Mouse (Mus musculus) lung, postnatal 14 days (tissue): ENCODE data around the gene Atf6.
A peak's percentile ranks its signal among the peaks of the same experiment; 100 is the strongest.

ENCODE experiments used
- DNase-seq: peaks from one replicate; pipeline ENCODE4 v3.0.0; 2021

Gene Atf6

DNA sequence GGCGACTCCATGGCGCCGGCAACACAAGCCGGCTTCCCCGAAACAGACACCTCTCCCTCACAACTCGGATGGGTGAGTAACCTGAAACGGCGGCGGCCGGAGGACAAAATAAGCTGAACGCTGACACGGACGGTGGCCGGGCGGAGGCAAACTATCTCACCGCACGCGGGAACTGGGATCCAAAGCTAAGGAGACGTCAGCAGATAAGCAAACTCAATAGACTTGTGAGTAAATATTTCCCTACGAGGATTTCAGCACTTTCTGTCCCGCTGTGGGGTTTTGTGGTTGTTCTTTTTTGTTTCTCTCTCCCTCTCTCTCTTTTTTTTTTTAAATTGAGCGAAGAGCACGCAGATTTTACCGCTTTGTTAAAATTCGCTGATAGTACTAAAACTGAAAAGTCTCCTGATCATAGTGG, at the start of gene Atf6:
TSS of gene Atf6 (minus strand) at position 81 of the 415 bp plus-strand sequence.
- DNase-seq, result peak; percentile 95

DNA sequence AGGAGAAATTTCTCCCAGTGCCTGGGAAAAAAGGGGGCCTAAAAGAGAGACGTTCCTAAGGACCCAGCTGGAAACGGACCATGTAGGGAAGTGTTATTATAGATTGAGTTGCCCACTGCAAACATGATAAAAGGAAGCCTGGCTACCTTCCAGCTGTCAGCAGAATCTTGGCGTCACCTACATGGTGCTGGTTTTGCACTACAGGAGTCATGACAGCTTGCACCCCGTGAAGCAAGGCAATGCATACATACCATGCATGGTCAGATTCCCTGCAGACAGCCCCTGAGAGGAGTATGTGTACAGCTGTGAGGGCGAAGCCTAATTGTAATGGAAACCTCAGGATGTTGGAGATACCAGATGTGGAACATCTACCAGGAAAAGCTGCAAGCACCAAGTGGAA, 48.1 kb upstream of the Atf6 start:
- no peak for DNase-seq

DNA sequence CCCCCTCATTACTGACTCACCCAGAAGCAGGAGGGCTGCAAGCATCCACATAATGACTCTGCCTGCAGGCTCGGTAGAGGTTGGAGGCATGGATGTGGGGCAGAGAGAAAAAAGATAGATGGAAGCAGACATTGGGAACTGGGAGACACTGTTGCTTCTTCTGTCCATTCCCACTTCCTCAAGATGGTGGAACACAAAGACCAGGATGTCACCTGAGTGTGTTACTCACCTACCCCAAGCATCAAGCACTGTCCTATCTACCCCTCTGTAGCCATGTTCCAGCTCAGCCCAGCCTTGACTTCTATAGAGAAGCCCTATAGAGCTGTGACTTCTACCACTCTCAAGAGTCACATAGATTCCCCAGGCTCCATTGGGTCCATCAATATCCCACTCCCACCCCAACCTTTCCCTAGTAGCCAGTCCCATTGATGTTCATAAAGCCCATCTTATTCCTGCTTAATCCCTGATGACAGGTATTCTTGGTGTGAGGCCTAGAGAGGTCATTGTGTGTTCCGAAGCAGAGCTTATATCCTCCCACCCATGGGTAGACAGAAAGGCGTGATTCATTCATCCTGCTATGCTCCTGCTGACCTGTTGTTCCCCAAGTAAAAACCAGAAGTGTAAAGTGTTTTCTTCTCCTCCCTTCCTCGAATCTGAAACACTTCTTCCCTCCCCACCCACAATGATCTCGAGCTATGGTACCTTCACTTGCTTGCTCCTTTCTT, 45.5 kb upstream of the Atf6 start, which contains the start of gene Fcrlb:
TSS of gene Fcrlb (minus strand) at position 51 of the 725 bp plus-strand sequence.
- DNase-seq, result no peak

DNA sequence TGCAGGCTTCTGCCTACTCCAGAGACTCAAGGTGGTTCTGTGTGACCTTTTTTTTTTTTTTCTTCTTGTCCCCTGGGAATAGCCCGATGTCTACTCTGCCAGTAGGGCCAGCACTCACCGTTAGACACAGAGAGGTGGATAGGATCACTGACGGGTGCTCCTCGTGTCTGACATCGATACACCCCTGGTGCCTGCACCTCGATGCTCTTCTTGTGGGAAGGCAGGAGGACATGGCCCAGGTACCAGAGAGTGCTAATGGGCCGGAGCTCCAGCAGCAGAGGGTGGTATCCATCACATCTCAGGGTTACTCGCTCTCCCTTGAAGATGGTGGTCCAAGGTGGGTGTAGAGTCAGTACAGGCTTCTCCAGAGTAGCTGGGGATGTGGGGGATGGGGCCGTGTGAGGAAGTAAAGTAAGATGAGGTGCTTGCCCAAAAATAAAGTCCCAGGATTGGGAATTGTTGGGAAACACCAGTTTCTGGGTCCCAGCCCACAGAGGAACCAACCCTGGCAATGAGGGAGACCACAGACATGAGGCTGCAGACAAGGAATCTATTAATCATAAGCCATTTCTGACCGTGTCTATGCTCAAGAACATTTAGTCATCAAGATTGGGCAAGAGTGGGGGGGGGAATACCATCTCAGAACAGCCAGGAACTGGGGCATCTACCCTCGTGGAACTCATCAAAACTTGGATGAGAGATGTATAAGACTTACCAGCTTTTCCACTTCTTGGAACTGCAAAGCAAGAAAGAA, 44.5 kb upstream of the Atf6 start:
- DNase-seq, result no peak

DNA sequence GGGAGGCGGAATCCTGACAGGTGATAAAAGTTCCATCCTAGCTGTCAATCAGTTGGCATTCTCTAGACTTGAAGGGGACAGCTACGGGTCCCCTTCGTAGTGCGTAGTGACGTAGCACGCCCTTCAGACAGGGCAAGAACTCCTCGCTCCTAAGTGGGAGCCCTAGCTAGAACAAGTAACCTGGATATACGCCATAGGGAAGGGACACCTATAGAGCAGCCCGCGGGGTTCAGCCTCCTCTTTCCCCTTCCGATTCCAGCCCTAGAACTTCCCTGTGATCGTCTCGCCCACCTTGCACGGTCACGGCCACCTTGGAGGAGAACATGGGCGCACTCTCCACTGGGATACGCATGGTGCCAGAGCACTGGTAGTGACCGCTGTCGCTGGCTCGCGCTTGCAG, 40.8 kb upstream of the Atf6 start:
- DNase-seq, result no peak

DNA sequence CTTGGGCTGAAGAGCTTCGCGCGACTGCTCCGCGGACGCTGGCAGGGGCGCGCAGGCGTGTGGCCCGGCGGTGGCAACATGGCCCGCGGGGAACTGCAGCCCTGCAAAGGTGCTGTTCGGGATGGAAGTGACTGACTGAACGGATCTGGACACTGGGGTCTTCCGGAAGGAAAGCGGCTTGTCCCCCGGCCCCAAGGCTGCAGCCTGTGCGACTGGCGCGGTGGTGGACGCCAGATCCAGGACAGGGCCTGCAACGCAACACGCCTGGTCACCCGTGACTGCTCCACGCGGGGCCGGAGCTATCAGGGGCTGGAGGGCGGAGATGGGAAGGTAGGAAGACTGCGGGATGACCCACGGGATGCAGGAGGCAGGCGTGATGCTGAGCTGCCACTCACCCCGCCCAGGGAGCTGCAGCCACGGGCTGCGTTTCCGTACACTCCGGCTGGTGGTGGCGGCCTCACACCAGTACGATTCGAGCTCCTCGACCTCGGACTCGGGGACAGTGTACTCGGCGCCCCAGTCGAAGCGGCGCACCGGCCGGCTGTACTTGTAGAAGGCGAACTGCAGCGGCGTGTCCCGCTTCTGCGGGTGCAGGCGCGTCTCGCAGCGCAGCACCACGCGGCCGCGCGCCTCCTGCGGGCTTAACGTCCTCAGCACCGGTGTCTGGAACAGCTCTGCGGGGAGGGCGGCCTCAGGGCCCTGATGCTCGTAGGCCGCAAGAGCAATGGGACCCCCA, 40.1 kb upstream of the Atf6 start:
- DNase-seq, result no peak

DNA sequence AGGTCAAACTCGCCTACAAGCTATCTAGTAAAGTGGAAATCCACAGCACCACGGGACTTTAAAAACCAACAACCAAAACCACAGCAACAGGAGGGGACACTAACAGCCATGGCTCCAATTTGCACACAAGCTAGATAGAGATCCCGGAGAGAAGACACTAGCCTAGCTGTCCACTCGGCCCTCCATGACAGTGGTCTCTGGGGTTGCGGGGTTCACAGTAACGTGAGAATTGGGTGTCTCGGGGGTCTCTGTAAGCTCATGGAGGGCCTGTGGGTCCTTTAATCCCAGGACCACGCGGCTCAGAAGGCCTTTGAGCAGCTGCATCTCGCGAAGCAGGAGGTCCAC, 39.5 kb upstream of the Atf6 start:
- DNase-seq, result no peak

DNA sequence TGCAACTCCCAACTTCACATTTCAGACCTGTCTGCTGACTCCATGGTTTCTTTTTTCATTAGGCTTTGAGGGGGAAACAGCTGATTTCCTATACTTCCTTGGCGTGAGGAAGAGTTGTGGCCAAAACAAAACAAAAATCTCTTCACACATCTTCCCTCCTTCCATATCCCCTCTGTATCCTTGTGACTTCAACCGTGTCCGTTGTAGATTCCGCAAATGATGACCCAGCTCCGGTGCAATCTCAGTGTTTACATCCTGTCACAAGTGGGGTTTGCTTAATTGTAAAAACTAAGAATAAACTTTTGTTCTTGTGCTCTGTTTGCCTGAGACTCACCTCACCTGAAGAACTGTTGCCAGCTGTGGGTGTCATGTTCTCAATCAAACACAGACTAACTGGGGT, 35.9 kb upstream of the Atf6 start:
- DNase-seq, result no peak

DNA sequence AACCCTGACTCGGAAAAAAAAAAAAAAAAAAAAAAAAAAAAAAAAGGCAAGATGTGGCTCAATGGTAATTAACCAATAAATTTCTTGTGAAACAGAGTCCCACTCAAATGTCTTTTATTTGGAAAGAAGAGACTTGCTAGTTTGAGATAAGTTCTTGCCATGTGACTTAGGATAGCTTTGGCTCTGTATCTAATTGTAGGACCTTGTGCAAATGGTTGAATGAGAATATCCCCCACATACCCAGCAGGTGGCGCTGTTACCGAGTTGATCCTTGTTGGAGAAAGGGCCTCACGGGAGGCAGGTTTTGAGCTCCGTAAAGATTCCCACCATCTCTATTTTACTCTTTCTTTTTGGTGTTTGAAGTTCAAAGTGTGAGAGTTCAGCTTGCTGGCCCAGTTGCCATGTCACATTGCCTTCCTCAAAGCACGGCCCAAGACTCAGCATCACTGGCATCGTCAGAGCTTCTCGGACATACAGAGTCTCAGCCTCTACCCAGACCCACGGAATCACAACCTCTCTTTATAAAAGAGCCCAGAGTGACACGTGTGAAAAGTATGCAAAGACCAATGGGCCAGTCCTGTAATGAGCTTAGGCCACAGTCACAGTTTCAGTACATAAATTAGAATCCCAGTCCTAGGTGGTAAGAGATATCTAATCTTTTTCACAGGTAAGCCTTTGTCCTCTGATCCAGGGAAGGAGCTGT, 34.1 kb upstream of the Atf6 start:
- DNase-seq, result peak; percentile 87

DNA sequence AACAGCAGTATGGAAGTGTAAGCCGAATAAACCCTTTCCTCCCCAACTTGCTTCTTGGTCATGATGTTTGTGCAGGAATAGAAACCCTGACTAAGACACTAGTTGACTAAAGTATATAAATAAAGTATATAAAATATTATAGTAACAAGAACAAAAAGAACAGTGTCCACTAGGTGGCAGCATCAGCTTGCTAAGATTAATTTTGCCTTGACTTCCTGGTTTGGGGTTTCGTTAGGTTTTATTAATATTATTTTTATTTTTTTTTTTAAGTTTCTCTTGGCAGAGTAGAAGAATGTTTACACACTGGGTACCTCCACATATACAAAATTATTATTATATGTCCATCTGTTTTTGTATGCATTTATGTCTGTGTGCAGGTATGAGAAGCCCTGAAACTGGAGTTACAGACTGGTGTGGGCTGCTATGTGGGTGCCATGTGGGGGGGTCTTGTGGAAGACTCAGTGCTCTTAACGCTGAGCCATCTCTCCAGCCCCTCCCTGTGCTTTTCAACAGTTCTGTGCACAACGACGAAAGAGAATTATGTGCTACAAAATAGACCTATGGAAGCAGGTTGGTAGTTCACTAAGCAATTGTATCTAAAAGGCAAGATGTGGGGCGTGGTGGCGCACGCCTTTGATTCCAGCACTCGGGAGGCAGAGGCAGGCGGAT, 33.4 kb upstream of the Atf6 start:
- peak; percentile 73 for DNase-seq

DNA sequence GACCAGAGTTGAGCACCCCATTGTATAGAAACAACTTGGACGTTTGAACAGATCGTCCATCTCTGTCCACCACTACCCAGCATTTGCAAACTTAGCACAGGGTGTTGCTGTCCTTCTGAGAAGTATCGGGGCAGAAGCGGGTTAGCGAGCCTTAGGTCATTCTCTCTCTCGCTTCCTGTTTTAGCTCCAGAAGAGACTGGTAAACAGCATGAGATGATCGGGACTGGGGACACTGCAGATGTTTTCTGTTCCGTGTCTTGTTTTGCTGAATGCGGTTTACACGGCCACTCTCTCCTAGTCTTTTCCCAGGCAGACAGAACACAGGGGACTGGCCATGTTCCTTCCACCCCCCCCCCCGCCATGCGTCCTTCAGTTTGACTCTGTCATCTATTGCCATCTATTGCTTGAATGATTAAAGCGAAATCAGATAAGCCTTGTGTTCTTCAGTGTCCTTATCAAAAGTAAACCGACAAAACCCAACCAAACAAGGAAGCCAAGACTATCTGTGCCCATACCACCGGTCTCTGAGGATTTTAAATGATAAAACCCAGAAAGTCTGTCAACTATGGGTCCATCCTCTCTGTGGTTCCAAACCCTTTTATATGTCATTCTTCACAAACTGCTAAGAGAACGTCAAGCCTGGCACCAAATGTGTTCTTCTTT, 31.0 kb upstream of the Atf6 start:
- no peak for DNase-seq

DNA sequence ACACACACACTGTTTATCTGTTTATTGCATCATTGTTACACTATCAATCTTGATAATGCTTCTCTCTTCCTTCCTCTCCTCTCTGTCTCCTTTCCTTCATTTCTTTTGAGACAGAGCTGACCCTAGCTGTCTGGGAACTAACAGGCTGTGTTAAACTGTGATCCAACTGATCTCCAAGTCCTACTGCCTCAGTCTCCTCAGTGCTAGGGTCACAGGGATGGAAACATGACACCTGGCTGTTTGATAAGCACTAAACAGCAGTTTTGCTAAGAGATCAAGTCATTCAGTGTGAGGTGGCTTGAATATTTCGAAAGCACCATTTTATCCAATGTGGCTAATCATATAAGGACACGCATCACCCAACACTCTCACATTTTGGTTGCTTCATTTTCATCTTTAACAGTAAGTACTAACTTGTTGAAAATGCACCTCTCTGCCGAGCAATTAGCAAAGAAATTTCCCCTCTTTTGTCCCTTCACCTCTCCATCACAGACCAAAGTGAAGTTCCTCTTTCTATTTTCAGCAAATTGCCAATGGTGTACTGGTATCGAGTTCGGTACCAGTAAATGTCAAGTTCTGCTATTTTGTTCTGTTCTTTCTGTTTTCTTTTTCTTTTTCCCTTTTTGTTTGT, 29.2 kb upstream of the Atf6 start:
- DNase-seq, result no peak

DNA sequence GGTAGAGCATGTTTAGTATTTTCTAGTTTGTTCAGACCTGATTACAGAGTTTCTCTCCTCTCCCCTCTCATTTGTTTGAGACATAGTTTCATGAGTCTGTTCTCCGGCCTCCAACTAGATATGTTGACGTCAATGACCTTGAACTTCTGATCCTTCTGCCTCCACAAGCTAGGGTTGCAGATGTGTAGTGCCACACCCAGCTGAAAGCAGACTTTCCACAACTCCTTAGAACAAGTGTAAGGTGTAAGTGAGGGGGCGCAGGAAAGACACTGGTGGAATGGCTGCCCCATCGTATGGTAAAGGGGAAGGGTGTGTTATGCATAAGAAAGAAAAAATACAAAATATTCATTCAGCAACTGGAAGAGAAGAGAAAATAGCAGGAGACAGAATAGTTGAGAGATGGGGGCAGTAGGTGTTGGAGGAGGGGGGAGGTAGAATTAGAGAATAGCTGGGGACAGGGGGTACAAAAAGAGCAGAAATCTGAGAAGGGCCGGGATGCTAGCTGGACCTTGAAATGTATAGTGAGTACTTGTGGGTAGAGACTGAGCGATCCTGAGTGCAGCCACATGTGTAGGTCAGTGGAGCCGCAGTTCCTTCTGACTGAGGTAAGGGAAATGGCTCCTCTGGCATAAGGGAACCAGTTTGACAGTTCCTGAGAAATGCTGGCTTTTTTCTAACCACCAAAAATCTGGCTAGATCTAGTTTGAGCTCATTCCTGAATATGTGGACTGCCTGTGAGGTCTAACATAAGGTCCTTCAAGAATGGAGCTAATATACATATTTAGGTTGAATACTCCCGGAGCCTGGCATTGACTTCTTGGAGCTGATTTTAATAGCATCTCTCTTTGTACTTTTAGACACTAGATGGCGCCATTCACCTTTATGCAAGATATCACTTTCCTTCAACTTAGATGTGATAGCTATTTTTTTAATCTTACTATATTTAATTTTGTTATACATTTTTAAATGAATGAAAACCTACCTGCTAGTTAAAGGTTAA, 27.3 kb upstream of the Atf6 start:
- peak; percentile 22 for DNase-seq

DNA sequence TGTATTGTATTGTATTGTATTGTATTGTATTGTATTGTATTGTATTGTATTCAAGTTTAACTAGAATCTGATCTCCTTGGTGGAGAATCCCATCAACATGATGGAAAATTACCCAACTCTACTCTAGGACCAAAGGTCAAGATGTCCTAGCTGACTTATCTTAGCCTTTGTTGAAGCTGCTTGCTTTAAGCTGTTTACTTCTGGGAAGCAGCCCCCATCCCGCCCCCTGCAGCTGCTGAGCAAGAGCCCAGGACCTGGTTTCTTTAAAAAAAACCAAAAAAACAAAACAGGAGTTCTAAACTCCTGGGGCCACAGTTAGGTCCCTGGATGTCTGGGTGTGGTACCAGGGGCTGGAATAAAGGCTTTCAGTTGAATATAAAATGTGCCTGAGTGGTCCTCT, 24.7 kb upstream of the Atf6 start:
- DNase-seq, result no peak

DNA sequence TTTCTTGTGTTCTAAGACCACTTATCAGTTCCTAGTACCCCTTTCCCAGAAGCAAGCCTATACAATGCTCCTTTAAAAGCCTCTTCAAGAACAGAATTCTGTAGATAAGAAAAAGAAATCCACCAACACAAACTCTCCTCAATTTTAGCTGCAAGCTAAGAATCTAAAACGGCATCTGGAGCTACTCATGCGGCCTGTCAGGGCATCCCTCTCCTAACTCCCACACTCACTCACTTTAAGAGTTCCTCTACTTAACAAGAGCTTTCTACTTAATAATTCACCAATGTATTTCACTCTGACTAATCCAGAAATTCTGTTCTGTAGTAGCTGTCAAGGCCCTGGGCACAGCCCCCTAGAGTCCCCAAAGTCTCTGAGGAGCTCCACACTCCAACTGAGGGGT, 24.1 kb upstream of the Atf6 start:
- DNase-seq, result no peak

DNA sequence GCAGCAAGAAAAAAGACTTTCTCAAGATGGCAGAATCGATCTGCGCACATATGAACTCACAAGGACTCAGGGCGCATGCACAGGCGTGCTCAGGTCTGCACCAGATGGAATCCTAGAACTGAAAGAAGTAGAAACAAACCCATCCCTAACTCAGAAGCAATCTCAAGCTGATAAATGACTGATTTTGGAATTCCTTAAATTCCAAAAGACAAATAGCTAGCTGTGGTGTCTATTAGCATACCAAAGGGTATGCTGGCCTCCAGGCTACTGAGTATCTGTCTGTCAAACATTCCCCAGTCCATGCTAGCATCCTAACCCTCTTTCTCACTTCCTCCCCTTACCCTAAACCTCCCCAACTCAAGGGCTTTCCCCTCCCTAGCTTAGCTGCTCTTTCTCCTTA, 21.7 kb upstream of the Atf6 start:
- no peak for DNase-seq

DNA sequence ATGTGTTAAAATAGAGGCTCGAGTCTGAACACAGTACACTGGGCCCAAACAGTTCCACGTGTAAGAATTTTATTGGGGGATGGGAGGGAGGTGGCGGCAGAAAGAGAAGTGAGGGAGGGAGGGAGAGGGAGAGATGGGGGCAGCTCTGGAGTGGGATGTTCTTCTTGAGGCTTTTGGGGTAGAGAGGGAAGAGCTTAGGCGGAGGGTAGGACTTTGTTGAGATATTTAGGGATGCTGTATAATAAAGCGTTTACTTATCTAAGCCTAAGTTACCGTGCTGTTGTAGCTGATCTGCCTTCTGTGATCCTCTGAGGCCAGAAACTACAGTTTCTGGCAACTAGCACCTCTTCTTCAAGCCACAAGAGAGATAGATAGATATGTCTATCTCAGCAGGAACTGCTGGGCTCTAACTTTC, 18.5 kb upstream of the Atf6 start:
- no peak for DNase-seq

DNA sequence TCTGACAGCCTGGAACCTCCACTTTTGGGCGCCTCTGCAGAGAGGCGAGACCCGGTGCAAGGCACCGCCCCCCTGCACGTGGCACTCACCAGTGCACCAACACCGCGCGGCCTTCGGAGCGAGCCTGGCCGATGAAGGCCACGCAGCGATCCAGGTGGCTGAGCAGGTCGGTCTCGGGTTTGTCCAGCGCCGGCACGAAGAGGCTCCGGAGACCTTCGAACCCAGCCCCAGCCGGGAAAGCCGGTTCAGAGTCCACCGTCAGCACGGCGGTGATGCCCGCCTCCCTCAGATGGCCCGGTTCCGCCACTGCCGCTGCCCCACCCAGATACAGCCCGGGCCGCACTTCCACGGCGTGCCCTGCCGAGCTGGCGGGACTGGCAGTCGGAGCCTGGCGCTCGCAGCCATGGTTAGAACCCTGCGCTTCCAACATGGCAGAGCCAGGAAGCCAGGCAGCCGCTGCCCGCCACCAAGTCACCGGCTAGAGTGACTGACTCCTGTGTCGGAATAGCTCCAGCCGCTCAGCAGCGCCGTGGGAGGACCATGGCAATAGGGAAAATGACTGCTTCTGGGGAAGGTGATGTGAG, 17.5 kb upstream of the Atf6 start, which contains the start of the genes Gm26620 and Dusp12:
TSS of gene Gm26620 (plus strand) at position 88 of the 584 bp plus-strand sequence.
TSS of gene Dusp12 (minus strand) at position 563 of the 584 bp plus-strand sequence.
- peak; percentile 80 for DNase-seq

DNA sequence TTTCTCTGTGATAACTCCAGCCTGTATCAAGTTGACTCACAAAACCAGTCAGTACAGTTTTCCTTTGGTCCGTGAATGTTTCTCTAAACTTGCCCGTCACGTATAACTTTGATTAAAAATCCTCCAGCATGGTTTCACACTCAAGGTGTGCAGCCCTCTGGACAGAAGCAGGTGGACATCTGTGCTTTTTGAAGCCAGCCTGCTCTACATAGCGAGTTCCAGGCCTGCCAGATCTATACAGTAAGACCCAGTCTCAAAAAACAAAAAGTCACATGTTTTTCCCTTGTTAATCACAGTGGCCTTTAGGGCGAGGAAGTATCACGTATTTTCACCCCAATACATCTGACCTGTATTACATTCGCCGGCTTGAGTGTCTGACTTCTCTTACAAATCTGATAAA, 16.8 kb upstream of the Atf6 start:
- DNase-seq, result no peak
